Mouse (Mus musculus): ENCODE data around the gene Cer1. TPM values are rescaled to one million over a fixed set of nuclear protein-coding genes. Genes with fewer than 3 reads are reported as not detected.
A peak's percentile ranks its signal among the peaks of the same experiment; 100 is the strongest.

The Cer1 gene
- polyA plus RNA-seq (2015; fragmentation: Nextera tagmentation; extraction: Ambion mirVana) = 0.12 and 0.25 TPM in 2 replicates

DNA sequence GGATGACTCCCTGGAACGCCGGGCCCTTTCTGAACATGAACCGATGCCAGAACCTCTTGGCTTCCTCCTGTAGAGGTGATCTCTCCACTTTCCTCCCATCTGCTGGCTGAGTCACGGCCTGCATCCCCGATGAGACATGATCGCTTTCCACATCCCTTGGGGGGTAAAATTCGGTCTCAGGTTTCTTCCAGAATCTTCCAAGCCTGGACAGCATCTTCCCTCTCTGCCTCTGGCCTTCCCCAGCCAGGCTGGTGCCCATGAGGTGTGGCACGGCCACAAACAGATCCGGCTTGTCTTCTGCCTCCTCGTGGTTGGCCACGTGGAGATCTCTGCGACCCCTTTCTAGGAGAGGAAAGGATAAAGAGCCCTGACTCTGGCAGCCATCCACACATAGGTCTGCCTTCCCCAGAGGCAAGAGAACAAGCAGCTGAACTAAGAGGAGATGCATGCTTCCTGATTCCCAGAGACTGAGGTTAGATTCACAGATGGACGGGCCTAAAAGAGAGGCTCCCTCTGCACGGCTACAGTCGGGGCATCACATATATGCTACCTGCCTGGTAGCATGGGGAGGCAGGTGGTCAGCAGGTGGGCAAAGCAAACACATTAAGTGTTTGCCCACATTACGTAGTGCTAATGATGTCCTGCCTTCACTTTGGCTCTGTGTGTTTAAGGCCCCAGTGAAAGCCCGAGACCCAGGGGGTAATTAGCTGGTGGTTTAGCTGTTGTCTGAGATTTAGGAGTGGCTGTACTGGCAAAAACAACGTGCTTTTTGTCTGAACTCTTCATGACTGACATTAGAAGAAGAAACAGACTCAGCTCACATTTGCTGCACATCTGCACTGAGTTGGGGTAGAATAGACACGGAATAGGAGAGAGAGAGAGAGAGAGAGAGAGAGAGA is at the start of gene Cer1:
Gene Cer1, minus strand, starts transcription at position 513 of the 899 bp plus-strand sequence.
- Histone ChIP-seq H3K4me3 (replicated peaks; ENCODE audit: low read length) (no peak within 1 kb of the TSS), H3K36me3 (ENCODE audit: control insufficient read depth, insufficient read depth, low read length) (no peaks in the 10 kb centered on the region), H3K4me2 (ENCODE audit: low read depth, low read length) (no peak within 1 kb of the TSS), H3K9ac (ENCODE audit: low read length) (no peak within 1 kb of the TSS), H3K27ac (ENCODE audit: low read length) (no peak within 1 kb of the TSS), H3K9me3 (replicated peaks; ENCODE audit: control insufficient read depth, low read length) (no peaks in the 10 kb centered on the region), H3K27me3 (ENCODE audit: control insufficient read depth, insufficient read depth, low read length) (no peaks in the 10 kb centered on the region), H3K4me1 (ENCODE audit: control insufficient read depth, insufficient read depth, low read length) (peaks cover 4% of the 10 kb centered on the region; the same call in 1 of the 2 replicates)
- 61% methylated on average over 18 of the region's 19 CpGs for WGBS
- ATAC-seq (ENCODE audit: insufficient read depth, low FRiP score) = no peak

DNA sequence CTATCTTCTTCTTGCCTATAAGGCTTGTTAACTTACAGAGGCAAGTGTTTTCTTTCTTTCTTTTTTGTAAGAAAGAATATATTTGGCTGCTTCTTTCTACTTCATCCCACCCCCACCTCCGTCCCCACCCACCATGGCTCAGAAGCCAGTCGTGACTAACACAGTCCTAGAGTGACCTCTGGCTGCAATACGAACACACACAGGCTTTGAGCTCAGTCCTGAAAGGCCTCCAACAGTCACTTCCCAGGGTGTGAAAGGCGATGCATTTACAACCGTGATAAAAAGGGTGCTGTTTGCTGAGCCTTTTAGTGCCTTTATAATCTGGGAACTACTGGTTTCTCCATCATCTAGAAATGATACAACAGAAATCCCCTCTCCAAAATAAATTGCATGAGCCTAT is 49.4 kb upstream of the Cer1 start:
- no peak overlapping the region for H3K4me3 ChIP-seq (replicated peaks; ENCODE audit: low read length)

DNA sequence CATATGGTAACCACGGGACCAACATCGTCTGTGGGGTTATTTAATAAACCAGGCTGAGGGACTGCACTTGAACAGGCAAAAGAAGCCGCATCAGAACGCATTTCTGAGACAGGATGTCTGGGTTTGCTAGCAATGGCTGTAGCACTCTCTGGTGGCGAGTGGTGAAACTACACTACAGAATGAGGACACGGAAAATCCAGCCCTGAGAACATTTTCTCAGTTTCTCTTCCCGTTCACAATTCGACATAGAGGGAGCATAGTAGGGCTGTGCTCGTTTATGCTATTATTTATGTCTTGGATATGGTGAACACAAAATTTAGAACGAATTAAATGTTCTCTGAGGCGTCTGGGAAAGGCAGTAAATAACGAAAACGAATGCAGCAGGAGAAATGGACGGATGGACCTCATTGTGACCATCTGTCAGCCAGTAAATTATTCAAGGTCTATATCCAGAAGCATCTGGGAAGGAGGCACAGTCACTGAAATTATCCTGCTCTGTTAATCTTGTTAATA is 48.8 kb upstream of the Cer1 start:
- no peaks in the 10 kb centered on the region for H3K27me3 ChIP-seq (ENCODE audit: control insufficient read depth, insufficient read depth, low read length)
- peak overlapping the region; percentile 43 for H3K4me2 ChIP-seq (ENCODE audit: low read depth, low read length)
- H3K27ac ChIP-seq (ENCODE audit: low read length) = no peak overlapping the region
- no peaks in the 10 kb centered on the region for H3K36me3 ChIP-seq (ENCODE audit: control insufficient read depth, insufficient read depth, low read length)
- 16% methylated on average over 14 of the region's 14 CpGs for WGBS
- H3K4me1 ChIP-seq (ENCODE audit: control insufficient read depth, insufficient read depth, low read length) = no peaks in the 10 kb centered on the region
- peak overlapping the region; percentile 26 for H3K4me3 ChIP-seq (replicated peaks; ENCODE audit: low read length)
- no peak overlapping the region for H3K9ac ChIP-seq (ENCODE audit: low read length)
- H3K9me3 ChIP-seq (replicated peaks; ENCODE audit: control insufficient read depth, low read length) = no peaks in the 10 kb centered on the region
- no peak for ATAC-seq (ENCODE audit: insufficient read depth, low FRiP score)

More for the DNA sequence above, 49.4 kb upstream of the Cer1 start:
- Histone ChIP-seq H3K27ac (ENCODE audit: low read length) (no peak overlapping the region), H3K9me3 (replicated peaks; ENCODE audit: control insufficient read depth, low read length) (no peaks in the 10 kb centered on the region), H3K9ac (ENCODE audit: low read length) (no peak overlapping the region), H3K36me3 (ENCODE audit: control insufficient read depth, insufficient read depth, low read length) (no peaks in the 10 kb centered on the region), H3K27me3 (ENCODE audit: control insufficient read depth, insufficient read depth, low read length) (no peaks in the 10 kb centered on the region), H3K4me1 (ENCODE audit: control insufficient read depth, insufficient read depth, low read length) (no peaks in the 10 kb centered on the region), H3K4me2 (ENCODE audit: low read depth, low read length) (peak overlapping the region; percentile 43; the same call in 1 of the 2 replicates)
- ATAC-seq (ENCODE audit: insufficient read depth, low FRiP score) = peak; percentile 80
- 14% methylated on average over 5 of the region's 5 CpGs for WGBS

DNA sequence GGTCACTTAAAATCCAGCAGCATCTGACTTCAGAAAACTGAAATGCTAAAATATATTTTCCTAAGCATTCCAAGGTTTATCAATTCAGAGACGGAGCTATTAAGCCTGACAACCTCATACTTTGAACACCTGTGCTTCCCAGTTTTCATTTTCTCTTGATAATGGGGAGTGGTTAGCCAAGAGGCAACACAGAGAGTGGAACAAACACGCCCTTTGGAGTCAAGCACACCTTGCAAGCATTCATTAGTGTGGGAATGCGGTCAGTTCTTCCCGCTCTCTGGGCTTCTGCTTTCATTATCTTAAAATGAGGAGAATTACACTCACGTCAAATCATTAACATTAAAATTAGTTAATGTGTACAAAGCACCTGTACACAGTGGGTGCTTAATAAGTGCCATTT is 45.1 kb upstream of the Cer1 start:
- no peak for ATAC-seq (ENCODE audit: insufficient read depth, low FRiP score)
- no peak overlapping the region for H3K4me3 ChIP-seq (replicated peaks; ENCODE audit: low read length)
- no peaks in the 10 kb centered on the region for H3K36me3 ChIP-seq (ENCODE audit: control insufficient read depth, insufficient read depth, low read length)
- H3K27ac ChIP-seq (ENCODE audit: low read length) = no peak overlapping the region
- no peaks in the 10 kb centered on the region for H3K27me3 ChIP-seq (ENCODE audit: control insufficient read depth, insufficient read depth, low read length)
- H3K9me3 ChIP-seq (replicated peaks; ENCODE audit: control insufficient read depth, low read length) = no peaks in the 10 kb centered on the region
- 64% methylated on average over 5 of the region's 5 CpGs for WGBS
- H3K9ac ChIP-seq (ENCODE audit: low read length) = no peak overlapping the region
- H3K4me1 ChIP-seq (ENCODE audit: control insufficient read depth, insufficient read depth, low read length) = no peaks in the 10 kb centered on the region
- no peak overlapping the region for H3K4me2 ChIP-seq (ENCODE audit: low read depth, low read length)

DNA sequence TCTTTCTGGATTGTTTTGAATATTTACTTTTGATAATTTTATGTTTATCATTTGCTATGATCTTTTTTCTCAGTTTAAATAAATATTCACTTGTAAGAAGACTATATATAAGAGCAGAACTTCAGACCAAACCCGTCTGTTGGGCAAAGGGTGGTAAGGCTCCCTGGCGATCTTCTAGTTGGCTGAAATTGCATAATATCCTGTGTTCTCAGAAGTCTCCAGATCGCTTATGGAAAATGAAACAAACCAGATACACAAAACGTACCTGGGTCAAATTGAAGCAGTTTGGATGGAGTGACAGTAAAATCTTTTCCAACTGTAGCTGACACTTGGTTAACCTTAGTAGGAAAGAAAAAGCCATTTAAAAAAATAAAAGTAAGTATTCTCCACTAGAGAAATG is 37.0 kb upstream of the Cer1 start:
- 65% methylated on average over 4 of the region's 4 CpGs for WGBS
- ATAC-seq (ENCODE audit: insufficient read depth, low FRiP score) = no peak
- Histone ChIP-seq H3K4me3 (replicated peaks; ENCODE audit: low read length) (no peak overlapping the region), H3K4me2 (ENCODE audit: low read depth, low read length) (no peak overlapping the region), H3K9ac (ENCODE audit: low read length) (no peak overlapping the region), H3K4me1 (ENCODE audit: control insufficient read depth, insufficient read depth, low read length) (peaks cover 6% of the 10 kb centered on the region; the same call in 1 of the 2 replicates), H3K27ac (ENCODE audit: low read length) (no peak overlapping the region), H3K27me3 (ENCODE audit: control insufficient read depth, insufficient read depth, low read length) (no peaks in the 10 kb centered on the region), H3K9me3 (replicated peaks; ENCODE audit: control insufficient read depth, low read length) (no peaks in the 10 kb centered on the region), H3K36me3 (ENCODE audit: control insufficient read depth, insufficient read depth, low read length) (no peaks in the 10 kb centered on the region)

DNA sequence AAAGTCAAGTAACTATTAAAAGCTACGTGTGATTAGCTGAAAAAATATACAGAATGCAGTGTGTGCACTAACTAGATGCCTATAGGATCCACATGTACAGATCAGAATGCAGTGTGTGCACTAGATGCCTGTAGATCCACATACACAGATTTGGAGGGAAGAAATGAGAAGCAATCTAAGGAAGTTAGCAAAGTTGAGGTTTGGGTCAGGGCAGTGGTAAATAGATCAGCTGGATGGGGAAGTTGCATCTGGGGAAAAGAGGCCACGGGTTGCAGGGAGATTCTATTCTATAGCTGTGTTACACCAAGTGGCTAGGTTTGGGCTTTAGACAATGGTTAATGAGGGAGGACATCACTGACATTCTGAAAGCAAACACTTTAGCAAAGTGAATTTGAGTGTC is 33.7 kb upstream of the Cer1 start:
- no peaks in the 10 kb centered on the region for H3K27me3 ChIP-seq (ENCODE audit: control insufficient read depth, insufficient read depth, low read length)
- no peak overlapping the region for H3K4me2 ChIP-seq (ENCODE audit: low read depth, low read length)
- H3K4me1 ChIP-seq (ENCODE audit: control insufficient read depth, insufficient read depth, low read length) = peaks cover 6% of the 10 kb centered on the region; the same call in 1 of the 2 replicates
- H3K36me3 ChIP-seq (ENCODE audit: control insufficient read depth, insufficient read depth, low read length) = no peaks in the 10 kb centered on the region
- 61% methylated on average over 2 of the region's 2 CpGs for WGBS
- H3K9me3 ChIP-seq (replicated peaks; ENCODE audit: control insufficient read depth, low read length) = no peaks in the 10 kb centered on the region
- no peak for ATAC-seq (ENCODE audit: insufficient read depth, low FRiP score)
- H3K27ac ChIP-seq (ENCODE audit: low read length) = no peak overlapping the region
- no peak overlapping the region for H3K4me3 ChIP-seq (replicated peaks; ENCODE audit: low read length)
- no peak overlapping the region for H3K9ac ChIP-seq (ENCODE audit: low read length)

DNA sequence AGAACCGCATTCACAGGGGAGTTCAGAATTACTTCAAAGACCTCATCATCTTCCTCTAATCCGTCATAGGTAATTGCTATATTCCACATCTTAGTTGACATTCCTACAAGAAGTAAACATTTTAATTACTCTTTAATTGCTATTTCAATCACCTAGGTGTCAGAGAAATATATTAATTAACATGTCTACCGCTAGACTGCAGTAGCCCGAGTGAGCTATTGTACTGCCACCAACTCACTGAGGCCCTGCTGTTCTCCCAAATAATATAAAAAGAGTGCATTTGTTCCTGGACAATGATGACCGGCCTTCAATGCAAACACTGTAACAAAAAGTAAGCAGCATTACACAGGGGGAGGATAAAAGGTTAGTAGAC is 31.7 kb upstream of the Cer1 start:
- H3K9ac ChIP-seq (ENCODE audit: low read length) = no peak overlapping the region
- H3K4me2 ChIP-seq (ENCODE audit: low read depth, low read length) = no peak overlapping the region
- H3K9me3 ChIP-seq (replicated peaks; ENCODE audit: control insufficient read depth, low read length) = no peaks in the 10 kb centered on the region
- no peak overlapping the region for H3K27ac ChIP-seq (ENCODE audit: low read length)
- H3K4me3 ChIP-seq (replicated peaks; ENCODE audit: low read length) = no peak overlapping the region
- 56% methylated on average over 5 of the region's 5 CpGs for WGBS
- H3K36me3 ChIP-seq (ENCODE audit: control insufficient read depth, insufficient read depth, low read length) = no peaks in the 10 kb centered on the region
- peaks cover 6% of the 10 kb centered on the region; the same call in 1 of the 2 replicates for H3K4me1 ChIP-seq (ENCODE audit: control insufficient read depth, insufficient read depth, low read length)
- no peaks in the 10 kb centered on the region for H3K27me3 ChIP-seq (ENCODE audit: control insufficient read depth, insufficient read depth, low read length)
- ATAC-seq (ENCODE audit: insufficient read depth, low FRiP score) = no peak

DNA sequence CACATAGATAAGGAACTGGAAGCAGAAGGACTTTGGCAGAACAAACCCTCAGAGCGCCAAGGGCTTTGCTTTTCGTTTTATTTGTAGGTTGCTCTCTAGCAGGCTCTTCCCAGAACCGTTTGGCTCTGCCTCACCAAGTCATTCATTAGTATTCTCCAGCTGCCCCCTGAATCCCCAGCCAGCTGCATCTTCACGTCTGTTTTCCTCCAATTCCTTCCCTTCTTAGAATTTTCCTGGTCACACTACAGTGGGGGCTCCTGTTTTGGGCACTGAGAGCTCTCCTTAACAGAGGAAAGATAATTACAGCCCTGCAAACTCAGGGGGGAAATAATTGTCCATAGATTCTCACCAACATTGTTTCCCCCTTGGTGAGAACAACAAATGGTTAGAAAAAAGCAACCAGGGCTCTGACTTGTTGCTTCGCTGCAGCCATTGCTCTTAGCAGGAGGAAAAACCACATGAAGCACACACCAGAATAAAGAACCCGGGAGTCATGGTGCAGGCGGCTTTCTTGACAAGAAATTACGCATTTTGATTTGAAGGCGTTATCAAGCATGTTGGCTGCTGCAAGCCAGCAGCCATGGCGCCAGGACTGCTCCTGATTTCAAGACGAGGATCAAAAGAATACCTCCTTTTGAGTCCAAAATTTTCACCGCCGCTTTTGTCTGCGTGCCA is 31.2 kb upstream of the Cer1 start:
- no peak for ATAC-seq (ENCODE audit: insufficient read depth, low FRiP score)
- no peaks in the 10 kb centered on the region for H3K36me3 ChIP-seq (ENCODE audit: control insufficient read depth, insufficient read depth, low read length)
- H3K4me2 ChIP-seq (ENCODE audit: low read depth, low read length) = no peak overlapping the region
- H3K27me3 ChIP-seq (ENCODE audit: control insufficient read depth, insufficient read depth, low read length) = no peaks in the 10 kb centered on the region
- 48% methylated on average over 14 of the region's 14 CpGs for WGBS
- no peak overlapping the region for H3K9ac ChIP-seq (ENCODE audit: low read length)
- H3K4me3 ChIP-seq (replicated peaks; ENCODE audit: low read length) = no peak overlapping the region
- H3K4me1 ChIP-seq (ENCODE audit: control insufficient read depth, insufficient read depth, low read length) = peaks cover 6% of the 10 kb centered on the region; the same call in 1 of the 2 replicates
- peak overlapping the region; percentile 3; the same call in 1 of the 2 replicates for H3K27ac ChIP-seq (ENCODE audit: low read length)
- no peaks in the 10 kb centered on the region for H3K9me3 ChIP-seq (replicated peaks; ENCODE audit: control insufficient read depth, low read length)

DNA sequence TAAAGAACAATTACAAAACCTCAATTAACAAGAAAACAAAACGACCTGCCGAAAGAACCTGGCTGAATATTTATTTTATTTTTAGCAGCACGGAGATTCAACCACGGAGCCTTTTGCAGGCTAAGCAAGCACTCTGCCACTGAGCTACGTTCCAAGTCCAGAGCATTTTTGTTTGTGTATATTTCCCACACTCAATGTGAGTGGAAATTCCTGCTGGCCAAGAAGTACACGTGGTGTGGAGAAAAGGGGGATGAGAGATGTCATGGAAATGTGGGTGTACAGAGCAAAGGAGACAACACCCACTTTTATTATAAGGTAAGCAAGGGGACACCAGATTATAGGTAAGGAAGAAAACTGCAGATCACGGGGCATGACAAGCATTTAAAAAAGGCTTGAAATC is 30.6 kb upstream of the Cer1 start:
- H3K27me3 ChIP-seq (ENCODE audit: control insufficient read depth, insufficient read depth, low read length) = no peaks in the 10 kb centered on the region
- H3K4me3 ChIP-seq (replicated peaks; ENCODE audit: low read length) = no peak overlapping the region
- ATAC-seq (ENCODE audit: insufficient read depth, low FRiP score) = peak; percentile 33; the same call in 1 of the 2 replicates
- no peak overlapping the region for H3K9ac ChIP-seq (ENCODE audit: low read length)
- no peaks in the 10 kb centered on the region for H3K36me3 ChIP-seq (ENCODE audit: control insufficient read depth, insufficient read depth, low read length)
- H3K9me3 ChIP-seq (replicated peaks; ENCODE audit: control insufficient read depth, low read length) = no peaks in the 10 kb centered on the region
- peaks cover 2% of the 10 kb centered on the region; the same call in 1 of the 2 replicates for H3K4me1 ChIP-seq (ENCODE audit: control insufficient read depth, insufficient read depth, low read length)
- H3K4me2 ChIP-seq (ENCODE audit: low read depth, low read length) = no peak overlapping the region
- WGBS = 41% methylated on average over 7 of the region's 7 CpGs
- H3K27ac ChIP-seq (ENCODE audit: low read length) = no peak overlapping the region; the same call in 1 of the 2 replicates

Data from stomach, embryonic 16.5 days (tissue).